Mouse (Mus musculus) embryo, embryonic 9.5 days (tissue): ENCODE data around the gene Ssr3.

ENCODE experiments used
- DNase-seq: peaks from one replicate; pipeline ENCODE4 v3.0.0-alpha.2; 2017; ENCODE audit errors: extremely low spot score

Gene Ssr3

DNA sequence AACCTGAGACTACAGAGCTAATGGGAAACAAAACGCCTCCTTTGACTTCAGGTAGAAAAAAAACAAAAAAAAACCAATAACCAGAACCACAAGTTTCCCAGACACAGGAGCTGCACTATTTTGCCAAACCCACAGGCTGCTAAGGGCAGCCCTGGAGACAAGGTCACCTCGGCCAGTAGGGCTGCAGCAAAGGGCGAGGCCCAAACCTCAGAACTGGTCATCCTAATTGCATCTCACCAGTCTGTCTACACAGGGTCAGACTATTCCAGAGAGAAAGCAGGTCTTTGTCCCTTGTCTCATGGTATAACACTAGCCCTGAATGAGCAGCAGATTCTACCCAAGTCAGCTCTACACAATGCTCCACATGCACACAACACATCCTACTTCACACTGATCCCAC lies 17.7 kb downstream of the Ssr3 start:
- DNase-seq, result no peak

GRCm38 (mm10) chr3:65373594-65374182 lies 18.7 kb downstream of the Ssr3 start:
- no peak for DNase-seq

DNA sequence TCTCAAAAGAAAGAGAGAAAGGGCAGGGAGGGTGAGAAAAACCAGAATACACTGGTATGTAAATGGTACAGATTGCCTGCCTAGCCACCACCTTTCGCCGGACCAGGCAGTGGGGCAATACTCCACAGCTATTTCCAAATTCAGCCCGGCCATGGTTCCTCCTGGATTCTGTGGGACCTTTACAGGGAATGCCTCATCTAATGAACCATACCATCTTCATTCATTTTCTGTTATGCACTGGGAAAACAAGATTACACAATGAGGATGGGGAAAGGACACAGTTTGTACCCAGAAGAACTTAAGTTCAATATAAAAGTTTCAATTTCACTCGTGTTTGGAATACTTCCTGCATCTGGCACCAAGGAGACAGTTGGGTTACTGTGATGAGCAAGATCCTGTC lies 19.9 kb downstream of the Ssr3 start:
- DNase-seq, result no peak

GRCm38 (mm10) chr3:65367944-65368343 lies 24.5 kb downstream of the Ssr3 start:
- no peak for DNase-seq

DNA sequence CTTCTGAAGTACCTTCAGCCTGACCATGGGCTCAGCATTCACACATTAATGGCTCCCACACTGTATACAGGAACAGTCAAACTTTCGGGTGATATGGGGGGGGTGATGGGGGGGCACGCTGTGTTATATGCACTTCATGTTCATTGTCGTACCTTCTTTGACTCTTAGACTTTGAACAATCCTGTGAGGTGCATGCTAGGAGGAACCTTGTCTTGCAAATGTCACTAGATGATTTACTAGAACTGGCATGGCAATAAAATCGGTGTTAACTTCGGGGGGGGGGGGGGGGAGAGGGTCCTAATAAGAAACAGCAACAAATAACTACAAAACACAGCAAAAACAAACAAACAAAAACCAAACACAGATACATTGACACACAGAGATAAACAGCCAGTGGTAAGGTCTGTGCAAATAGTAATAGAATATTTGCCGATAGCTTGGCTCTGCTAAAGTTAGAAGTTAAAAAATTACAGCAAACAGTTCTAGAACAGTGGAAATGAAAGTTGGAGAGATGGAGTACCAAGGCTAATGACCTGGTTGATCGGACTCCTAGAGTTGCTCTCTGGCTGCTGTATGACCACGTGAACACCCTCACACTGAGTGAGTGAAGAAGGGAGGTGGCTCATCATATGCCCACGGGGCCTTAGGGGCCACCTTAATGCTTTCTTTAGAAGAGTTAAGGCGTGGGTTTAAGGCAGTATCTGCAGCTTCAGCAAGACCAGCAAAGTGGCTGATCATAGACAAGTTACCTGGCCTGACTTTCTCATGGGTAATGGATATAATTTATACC lies 26.3 kb downstream of the Ssr3 start:
- no peak for DNase-seq

- no peak for DNase-seq
These were observed 27.2 kb downstream of the Ssr3 start for GRCm38 (mm10) chr3:65365184-65365583.

DNA sequence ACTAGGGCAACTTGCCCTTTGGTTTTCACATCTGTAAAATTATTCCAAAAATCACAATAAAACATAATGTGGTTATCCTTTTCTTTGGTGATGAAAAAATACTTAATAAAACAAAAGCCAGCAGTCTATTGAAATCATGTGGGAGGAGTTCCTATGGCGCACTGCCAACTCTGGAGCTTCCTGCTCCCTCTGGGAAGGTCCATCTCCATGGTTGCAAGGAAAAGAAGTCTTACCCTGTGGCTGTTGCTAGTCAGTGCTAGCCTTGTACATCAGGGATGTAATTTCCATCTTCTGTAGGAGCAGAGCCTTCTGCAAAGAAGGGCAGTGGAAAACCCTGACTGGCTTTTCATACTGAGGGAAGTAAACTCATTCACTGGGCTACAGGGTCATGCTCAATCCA lies 29.0 kb downstream of the Ssr3 start:
- no peak for DNase-seq

- DNase-seq, result no peak
These were observed 32.1 kb downstream of the Ssr3 start for GRCm38 (mm10) chr3:65360163-65360969.

GRCm38 (mm10) chr3:65358841-65359240 lies 33.6 kb downstream of the Ssr3 start:
- no peak for DNase-seq

GRCm38 (mm10) chr3:65358275-65358674 lies 34.1 kb downstream of the Ssr3 start:
- no peak for DNase-seq

- no peak for DNase-seq
These were observed 36.9 kb downstream of the Ssr3 start for GRCm38 (mm10) chr3:65355479-65355878.

GRCm38 (mm10) chr3:65353263-65354037 lies 39.0 kb downstream of the Ssr3 start:
- DNase-seq, result no peak

DNA sequence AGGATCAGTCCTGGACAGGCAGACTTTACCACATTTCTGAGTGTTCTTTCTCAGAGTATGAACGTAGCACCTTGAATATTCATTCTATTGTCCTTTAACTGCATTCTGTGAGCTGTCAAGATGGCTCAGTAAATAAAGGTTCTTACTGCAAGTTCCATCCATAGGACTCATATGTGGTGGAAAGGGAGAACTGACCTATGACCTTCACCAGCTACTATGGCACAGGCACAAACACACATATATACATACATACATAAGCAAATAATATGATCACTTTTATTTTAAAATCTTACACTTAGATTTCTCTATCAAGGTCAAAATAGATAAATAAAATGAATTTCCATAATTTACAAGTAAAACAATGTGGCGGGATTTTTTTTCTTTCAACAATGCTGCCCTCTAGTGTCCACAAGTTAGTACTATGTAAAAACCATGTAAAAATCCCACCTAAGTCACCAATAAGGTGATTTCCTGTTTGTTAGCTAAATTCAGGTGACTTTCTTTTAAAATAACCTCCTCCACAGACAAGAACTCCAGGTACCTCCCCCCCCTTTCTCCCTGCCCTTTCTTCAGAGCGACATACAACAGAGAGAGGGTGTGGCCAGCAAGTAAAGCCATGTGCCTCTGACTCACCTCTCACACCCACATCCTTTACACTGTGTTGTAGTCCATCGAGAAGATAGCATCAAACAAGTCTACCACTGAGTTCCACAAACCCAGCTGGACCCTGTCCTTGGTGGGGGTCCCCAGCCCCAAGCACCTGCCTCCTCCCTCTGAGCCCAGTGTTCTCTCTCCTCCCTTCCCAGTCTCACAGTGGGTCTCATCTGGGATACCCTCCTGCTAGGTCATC lies 39.9 kb downstream of the Ssr3 start:
- DNase-seq, result no peak

DNA sequence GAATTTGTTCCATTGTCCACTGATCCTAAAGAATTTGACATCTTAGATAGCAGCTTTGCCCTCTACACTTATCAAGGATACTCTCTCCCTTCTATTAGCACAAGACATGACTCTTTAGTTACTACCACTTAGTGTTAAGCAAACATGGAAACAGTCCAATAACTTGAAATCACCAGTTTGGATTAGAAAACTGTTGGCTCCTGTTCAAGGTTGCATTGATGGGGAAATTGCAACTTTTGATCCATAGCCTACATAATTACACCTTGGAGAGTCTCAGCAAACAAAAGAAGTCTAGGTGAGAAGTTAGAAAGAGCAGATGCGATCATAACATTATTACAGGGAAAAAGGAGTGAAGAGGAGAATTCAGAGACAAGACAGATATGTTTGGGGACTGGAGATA lies 46.2 kb downstream of the Ssr3 start:
- DNase-seq, result no peak

DNA sequence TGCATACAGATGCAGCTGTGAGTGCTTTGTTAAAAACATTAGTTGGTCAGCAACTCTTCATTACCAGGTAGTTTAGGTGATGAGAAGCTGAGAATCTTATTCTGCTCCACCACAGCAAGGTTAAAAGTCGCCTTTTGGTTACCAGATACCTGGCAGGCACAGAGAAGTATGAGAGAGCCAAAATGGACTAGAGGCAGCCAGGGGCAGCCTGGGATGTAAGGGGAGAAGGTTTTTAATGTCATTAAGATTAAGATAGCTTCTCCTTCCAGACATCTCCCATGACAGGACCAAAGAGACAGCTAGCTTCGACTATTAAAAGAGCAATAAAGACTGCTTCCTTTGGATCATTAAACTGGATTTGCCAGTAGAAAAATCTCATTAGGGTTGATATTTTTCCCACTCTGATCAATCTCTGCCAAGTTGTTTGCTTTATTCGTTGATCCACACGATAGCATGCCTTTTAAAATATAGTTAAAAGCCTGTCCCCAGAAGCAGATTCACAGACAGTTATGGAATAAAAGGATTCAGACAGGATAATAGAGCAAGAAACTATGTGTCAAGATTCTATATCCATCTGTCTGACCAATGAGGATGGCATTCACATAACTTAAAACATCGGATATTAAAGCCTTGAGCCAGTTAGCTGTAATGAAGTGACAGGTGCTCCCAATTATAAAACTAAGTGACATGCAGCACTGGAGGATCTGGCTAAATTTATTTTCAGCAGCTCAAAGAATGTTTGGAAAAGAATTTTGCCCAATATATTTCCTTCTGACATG lies 52.1 kb downstream of the Ssr3 start:
- DNase-seq, result no peak

DNA sequence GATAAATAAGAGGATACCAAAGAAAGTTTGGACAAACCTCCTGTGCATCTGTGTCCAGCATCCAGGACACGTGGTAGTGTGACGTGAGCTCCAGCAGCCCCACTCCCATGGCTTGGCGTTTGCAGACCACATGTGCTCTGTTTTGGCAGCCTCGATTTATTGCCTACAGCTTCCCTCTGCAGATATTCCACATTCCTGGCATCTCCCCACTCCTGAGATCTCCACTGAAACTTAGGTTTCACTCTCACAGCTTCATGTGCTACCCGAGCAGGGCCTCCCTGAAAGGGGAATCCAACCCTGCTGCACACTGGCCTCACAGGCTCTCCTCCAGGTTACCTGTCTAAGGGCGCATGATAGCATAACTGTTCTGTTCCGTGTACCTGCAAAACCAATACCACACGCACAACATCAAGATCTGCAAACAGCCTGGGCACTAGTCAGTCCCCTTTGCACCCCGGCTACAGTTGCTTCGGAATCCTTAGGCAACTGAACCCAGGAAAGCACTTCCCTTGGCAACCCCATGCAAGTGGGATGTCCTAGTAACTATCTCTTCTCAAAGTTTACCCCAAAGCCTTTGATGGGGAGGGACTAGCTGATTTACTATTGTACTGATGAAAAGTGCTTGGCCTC lies 54.5 kb downstream of the Ssr3 start:
- no peak for DNase-seq
